15 mouse cellular contexts compared by ENCODE assay signal in genomic region chr11:118915888-118916287, GRCm38 (mm10). TPM values are rescaled to one million over a fixed set of nuclear protein-coding genes. Genes with fewer than 3 reads are reported as not detected.
DNase-seq lines count a peak whose midpoint lies in the region; ATAC-seq and TF ChIP-seq lines count a peak whose summit lies in the region.
"Had no signal": no experiment of that assay in that cellular context is flagged by ENCODE, and none has a peak within 500 bp of the region (broad histone marks: within the 10 kb centered on the region; RNA-seq: fewer than 3 reads in every experiment).

No protein-coding gene starts in this region.

- DNase-seq in midbrain, embryonic 11.5 days (ENCODE audit: low spot score, missing footprints) = no peak
- DNase-seq in midbrain, postnatal 0 days (ENCODE audit: low spot score) = no peak
- peak; percentile 45 for DNase-seq in hindbrain, postnatal 0 days (ENCODE audit: low spot score)
- no peak for DNase-seq in right cerebral cortex, adult 2 months (ENCODE audit: low spot score in 2 of 2)
- no peak for DNase-seq in lung, postnatal 14 days
- no peak for DNase-seq in embryo, embryonic 10.5 days (ENCODE audit: low spot score)
- DNase-seq: adrenal gland, postnatal 36 days; layer of hippocampus, adult 9-11 months had no signal

- H3K36me3 ChIP-seq in midbrain, embryonic 11.5 days (ENCODE audit: control insufficient read depth, insufficient read depth, low read length) = no peaks in the 10 kb centered on the region
- H3K36me3 ChIP-seq in midbrain, postnatal 0 days (ENCODE audit: insufficient read depth, low read length) = no peaks in the 10 kb centered on the region
- H3K36me3 ChIP-seq in forebrain, embryonic 15.5 days = no peaks in the 10 kb centered on the region
- H3K36me3 ChIP-seq in hindbrain, postnatal 0 days (ENCODE audit: insufficient read depth, low read length) = no peaks in the 10 kb centered on the region
- H3K36me3 ChIP-seq: heart, embryonic 15.5 days; limb, embryonic 13.5 days had no signal

- no peak for TF ChIP-seq POLR2A in olfactory bulb, adult 2 months (IDR thresholded peaks at IDR 0.05; ENCODE audit: insufficient read depth, low read depth, low read length)

- peak overlapping the region; percentile 49 for H3K27ac ChIP-seq in midbrain, embryonic 11.5 days (ENCODE audit: low read depth, low read length)
- H3K27ac ChIP-seq in midbrain, postnatal 0 days (ENCODE audit: low read depth, low read length) = no peak overlapping the region
- H3K27ac ChIP-seq in forebrain, embryonic 15.5 days (replicated peaks) = peak overlapping the region; percentile 76
- H3K27ac ChIP-seq in hindbrain, postnatal 0 days = peak overlapping the region; percentile 66; the same call in 1 of the 2 replicates
- H3K27ac ChIP-seq in olfactory bulb, adult 2 months (ENCODE audit: insufficient read depth, low read depth, low read length) = peak overlapping the region; percentile 80; the same call in 1 of the 2 replicates
- H3K27ac ChIP-seq: heart, embryonic 15.5 days; limb, embryonic 13.5 days; macrophage had no signal

- no peaks in the 10 kb centered on the region for H3K9me3 ChIP-seq in midbrain, embryonic 11.5 days (ENCODE audit: control insufficient read depth, low read length)
- no peaks in the 10 kb centered on the region for H3K9me3 ChIP-seq in midbrain, postnatal 0 days (ENCODE audit: low read length)
- no peaks in the 10 kb centered on the region for H3K9me3 ChIP-seq in forebrain, embryonic 15.5 days
- no peaks in the 10 kb centered on the region for H3K9me3 ChIP-seq in hindbrain, postnatal 0 days (ENCODE audit: low read length)
- H3K9me3 ChIP-seq: heart, embryonic 15.5 days; limb, embryonic 13.5 days had no signal

- no peak overlapping the region for H3K4me2 ChIP-seq in midbrain, embryonic 11.5 days
- H3K4me2 ChIP-seq in midbrain, postnatal 0 days (ENCODE audit: low read depth, low read length, poor library complexity, severe bottlenecking) = no peak overlapping the region
- no peak overlapping the region for H3K4me2 ChIP-seq in forebrain, embryonic 15.5 days (replicated peaks)
- no peak overlapping the region for H3K4me2 ChIP-seq in hindbrain, postnatal 0 days (ENCODE audit: low read depth, low read length)
- H3K4me2 ChIP-seq: heart, embryonic 15.5 days had no signal

- WGBS in midbrain, embryonic 11.5 days = 14% methylated on average over 2 of the region's 2 CpGs
- no CpG with 5 or more reads among the region's 2 CpGs for WGBS in midbrain, postnatal 0 days
- 43% methylated on average over 1 of the region's 2 CpGs for WGBS in forebrain, embryonic 15.5 days
- 11% methylated on average over 2 of the region's 2 CpGs for WGBS in hindbrain, postnatal 0 days
- 15% methylated on average over 2 of the region's 2 CpGs for WGBS in olfactory bulb, adult 2 months

- peaks cover 19% of the 10 kb centered on the region for H3K4me1 ChIP-seq in midbrain, embryonic 11.5 days (ENCODE audit: control insufficient read depth, insufficient read depth, low read length)
- peaks cover 6% of the 10 kb centered on the region for H3K4me1 ChIP-seq in midbrain, postnatal 0 days (ENCODE audit: insufficient read depth, low read length)
- peaks cover 21% of the 10 kb centered on the region for H3K4me1 ChIP-seq in forebrain, embryonic 15.5 days
- H3K4me1 ChIP-seq in hindbrain, postnatal 0 days (ENCODE audit: insufficient read depth, low read length) = peaks cover 8% of the 10 kb centered on the region; the same call in 1 of the 2 replicates
- peaks cover 38% of the 10 kb centered on the region for H3K4me1 ChIP-seq in olfactory bulb, adult 2 months (ENCODE audit: control insufficient read depth, insufficient read depth, low read length)

- peak; percentile 61 for ATAC-seq in midbrain, embryonic 11.5 days (ENCODE audit: low FRiP score)
- no peak for ATAC-seq in midbrain, postnatal 0 days (ENCODE audit: low FRiP score)
- 0 out of 2 replicates have a peak, but pooled peaks have one; percentile 24 for ATAC-seq in forebrain, embryonic 15.5 days (replicated peaks)
- ATAC-seq in hindbrain, postnatal 0 days = peak; percentile 57; the same call in 1 of the 2 replicates

- H3K9ac ChIP-seq in midbrain, embryonic 11.5 days (ENCODE audit: low read length) = peak overlapping the region; percentile 17; the same call in 1 of the 2 replicates
- no peak overlapping the region for H3K9ac ChIP-seq in midbrain, postnatal 0 days (replicated peaks; ENCODE audit: low read length, poor library complexity, severe bottlenecking)
- no peak overlapping the region for H3K9ac ChIP-seq in forebrain, embryonic 15.5 days (replicated peaks)
- H3K9ac ChIP-seq in hindbrain, postnatal 0 days (replicated peaks; ENCODE audit: low read length) = no peak overlapping the region
- H3K9ac ChIP-seq: heart, embryonic 15.5 days; limb, embryonic 13.5 days had no signal

- H3K27me3 ChIP-seq in midbrain, embryonic 11.5 days (ENCODE audit: control insufficient read depth, insufficient read depth, low read length) = peaks cover 2% of the 10 kb centered on the region
- no peaks in the 10 kb centered on the region for H3K27me3 ChIP-seq in midbrain, postnatal 0 days (ENCODE audit: insufficient read depth, low read length)
- H3K27me3 ChIP-seq in forebrain, embryonic 15.5 days = no peaks in the 10 kb centered on the region
- H3K27me3 ChIP-seq in hindbrain, postnatal 0 days (ENCODE audit: insufficient read depth, low read length) = no peaks in the 10 kb centered on the region

- H3K4me3 ChIP-seq in midbrain, embryonic 11.5 days (ENCODE audit: low read depth, low read length) = no peak overlapping the region
- H3K4me3 ChIP-seq in midbrain, postnatal 0 days (ENCODE audit: low read depth, low read length) = no peak overlapping the region
- no peak overlapping the region for H3K4me3 ChIP-seq in forebrain, embryonic 15.5 days
- H3K4me3 ChIP-seq in hindbrain, postnatal 0 days (ENCODE audit: low read length) = no peak overlapping the region
- H3K4me3 ChIP-seq in olfactory bulb, adult 2 months (ENCODE audit: insufficient read depth, low read depth, low read length) = no peak overlapping the region
- H3K4me3 ChIP-seq: heart, embryonic 15.5 days; limb, embryonic 13.5 days had no signal

- no peak for TF ChIP-seq CTCF in midbrain, postnatal 0 days (IDR thresholded peaks at IDR 0.05)
- no peak for TF ChIP-seq CTCF in hindbrain, postnatal 0 days (IDR thresholded peaks at IDR 0.05; ENCODE audit: low read depth)
- no peak for TF ChIP-seq CTCF in olfactory bulb, adult 2 months (IDR thresholded peaks at IDR 0.05; ENCODE audit: insufficient read depth, low read depth, low read length)

RNA-seq across cellular contexts. Expression of gene Rbfox3, which starts 4.5 kb away (rescaled TPM):
- polyA plus RNA-seq in midbrain, embryonic 11.5 days (2014; fragmentation: Nextera tagmentation; extraction: Ambion mirVana) = 7.1 and 8.2 TPM in 2 replicates
- 41.2 and 60.3 TPM in 2 replicates for total RNA-seq in midbrain, postnatal 0 days (2014; rRNA removed)
- 72.5 and 73.3 TPM in 2 replicates for polyA plus RNA-seq in midbrain, postnatal 0 days (2015; fragmentation: Nextera tagmentation; extraction: Ambion mirVana)
- polyA plus RNA-seq in forebrain, embryonic 15.5 days (2015; fragmentation: Nextera tagmentation; extraction: Ambion mirVana) = 51.1 and 57.2 TPM in 2 replicates
- 50.0 and 52.6 TPM in 2 replicates for total RNA-seq in hindbrain, postnatal 0 days (2014; rRNA removed)
- 75.5 and 76.8 TPM in 2 replicates for polyA plus RNA-seq in hindbrain, postnatal 0 days (2015; fragmentation: Nextera tagmentation; extraction: Ambion mirVana)
- 164 TPM in 1 of 2 replicates, not detected in the other for polyA plus RNA-seq in olfactory bulb, adult 2 months (2012; ENCODE audit: insufficient read depth, insufficient read length, low replicate concordance, missing spikeins)
- total RNA-seq: granulocyte monocyte progenitor cell, adult 5-6 weeks had no signal
- polyA plus RNA-seq: C2C12, macrophage had no signal
